Mouse (Mus musculus): Measurements from ENCODE around the gene Psg16.

GRCm38 (mm10) chr7:17065620-17066019 is 8.2 kb upstream of the Psg16 start:
- TF ChIP-seq MAX (IDR thresholded peaks at IDR 0.05), result no peak
- TF ChIP-seq CTCF (IDR thresholded peaks at IDR 0.05; ENCODE audit: control insufficient read depth, insufficient read depth, insufficient read length), result no peak
- no peak for TF ChIP-seq USF1 (IDR thresholded peaks at IDR 0.05; ENCODE audit: low read depth)
- TF ChIP-seq CEBPB (IDR thresholded peaks at IDR 0.05; ENCODE audit: low read depth), result no peak
